13 mouse cellular contexts compared by ENCODE assay signal in the genomic region with DNA sequence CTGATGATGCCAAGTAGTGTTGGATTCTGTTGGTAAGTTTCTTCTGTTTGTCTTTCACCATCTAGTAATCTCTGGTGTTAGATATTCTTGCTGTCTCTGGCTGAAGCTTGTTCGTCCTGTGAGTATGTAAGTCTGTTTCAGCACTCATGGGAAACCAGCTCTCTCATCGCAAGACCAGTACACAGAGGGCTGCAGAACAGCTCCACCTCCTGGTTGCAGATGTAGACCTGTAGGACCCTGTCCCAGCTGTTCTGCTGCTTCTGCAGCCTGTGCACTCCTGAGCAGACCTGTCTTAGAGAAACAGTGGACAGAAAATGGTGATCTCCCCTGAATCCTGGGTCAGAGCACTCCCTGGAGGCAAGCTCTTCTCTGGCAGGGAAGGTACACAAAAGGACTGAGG.
DNase-seq lines count a peak whose midpoint lies in the region; ATAC-seq and TF ChIP-seq lines count a peak whose summit lies in the region.
"Had no signal": no experiment of that assay in that cellular context is flagged by ENCODE, and none has a peak within 500 bp of the region (broad histone marks: within the 10 kb centered on the region; RNA-seq: fewer than 3 reads in every experiment).

No protein-coding gene starts in this region.

- no peak for ATAC-seq in intestine, postnatal 0 days
- no peak for ATAC-seq in intestine, embryonic 16.5 days

- peak; percentile 30 for DNase-seq in adrenal gland, postnatal 14 days
- DNase-seq in adrenal gland, postnatal 4 days (ENCODE audit: low spot score in 2 of 2), result no peak
- peak; percentile 45 for DNase-seq in 3T3-L1 (ENCODE audit: low read depth, low spot score)
- peak; percentile 38 for DNase-seq in embryo, embryonic 10.5 days (ENCODE audit: low spot score)
- DNase-seq in layer of hippocampus, postnatal 14 days (ENCODE audit: low spot score in 2 of 2), result no peak
- DNase-seq in spleen, postnatal 10 days (ENCODE audit: low spot score in 2 of 2), result no peak
- DNase-seq: B cell, adult 2 months; lung, postnatal 4 days had no signal

- H3K9me3 ChIP-seq in intestine, postnatal 0 days (ENCODE audit: control insufficient read depth), result no peaks in the 10 kb centered on the region
- no peaks in the 10 kb centered on the region for H3K9me3 ChIP-seq in intestine, embryonic 16.5 days (ENCODE audit: control insufficient read depth, low read length)
- H3K9me3 ChIP-seq: embryonic facial prominence, embryonic 13.5 days; hindbrain, embryonic 13.5 days had no signal

- no peak overlapping the region for H3K27ac ChIP-seq in intestine, postnatal 0 days (ENCODE audit: low read depth, low read length)
- H3K27ac ChIP-seq in intestine, embryonic 16.5 days (ENCODE audit: low read length), result no peak overlapping the region
- H3K27ac ChIP-seq: embryonic facial prominence, embryonic 13.5 days; hindbrain, embryonic 13.5 days had no signal

- no peak overlapping the region for H3K4me3 ChIP-seq in intestine, postnatal 0 days (ENCODE audit: low read depth, low read length)
- no peak overlapping the region for H3K4me3 ChIP-seq in intestine, embryonic 16.5 days (ENCODE audit: low read length)
- H3K4me3 ChIP-seq: embryonic facial prominence, embryonic 13.5 days; hindbrain, embryonic 13.5 days had no signal

- H3K36me3 ChIP-seq in intestine, postnatal 0 days (ENCODE audit: control insufficient read depth, insufficient read depth), result no peaks in the 10 kb centered on the region
- no peaks in the 10 kb centered on the region for H3K36me3 ChIP-seq in intestine, embryonic 16.5 days (ENCODE audit: control insufficient read depth, insufficient read depth, low read length)
- H3K36me3 ChIP-seq: embryonic facial prominence, embryonic 13.5 days; hindbrain, embryonic 13.5 days had no signal

- H3K4me2 ChIP-seq in intestine, postnatal 0 days (replicated peaks; ENCODE audit: low read depth), result no peak overlapping the region
- no peak overlapping the region for H3K4me2 ChIP-seq in intestine, embryonic 16.5 days (ENCODE audit: low read depth, low read length)
- H3K4me2 ChIP-seq: embryonic facial prominence, embryonic 13.5 days; hindbrain, embryonic 13.5 days; liver, embryonic 11.5 days had no signal

- 67% methylated on average over 2 of the region's 2 CpGs for WGBS in intestine, postnatal 0 days
- WGBS in intestine, embryonic 16.5 days, result 60% methylated on average over 2 of the region's 2 CpGs

- TF ChIP-seq CTCF in intestine, postnatal 0 days (IDR thresholded peaks at IDR 0.05; ENCODE audit: low read depth), result peak; percentile 41

- H3K9ac ChIP-seq in intestine, postnatal 0 days (ENCODE audit: low read depth, low read length), result no peak overlapping the region
- no peak overlapping the region for H3K9ac ChIP-seq in intestine, embryonic 16.5 days (ENCODE audit: low read depth, low read length)
- H3K9ac ChIP-seq: embryonic facial prominence, embryonic 13.5 days; hindbrain, embryonic 13.5 days had no signal

- no peaks in the 10 kb centered on the region for H3K27me3 ChIP-seq in intestine, postnatal 0 days (replicated peaks; ENCODE audit: control insufficient read depth, insufficient read depth, low read length)
- no peaks in the 10 kb centered on the region for H3K27me3 ChIP-seq in intestine, embryonic 16.5 days (replicated peaks; ENCODE audit: control insufficient read depth, insufficient read depth, low read length)
- H3K27me3 ChIP-seq: embryonic facial prominence, embryonic 13.5 days; hindbrain, embryonic 13.5 days had no signal

- no peaks in the 10 kb centered on the region for H3K4me1 ChIP-seq in intestine, postnatal 0 days (replicated peaks; ENCODE audit: control insufficient read depth, insufficient read depth, low read length)
- no peaks in the 10 kb centered on the region for H3K4me1 ChIP-seq in intestine, embryonic 16.5 days (ENCODE audit: control insufficient read depth, insufficient read depth, low read length)
- H3K4me1 ChIP-seq: embryonic facial prominence, embryonic 13.5 days; hindbrain, embryonic 13.5 days had no signal

Comparison
In these comparisons a context has a peak if more than half of its experiments do, and no peak if none do; other contexts are left out.
1. DNase-seq: peak in adrenal gland, postnatal 14 days (single experiment), 3T3-L1 (single experiment) and embryo, embryonic 10.5 days (single experiment); none in adrenal gland, postnatal 4 days (0 of 2), layer of hippocampus, postnatal 14 days (0 of 2) and spleen, postnatal 10 days (0 of 2).